7 mouse cellular contexts compared by ENCODE assay signal in the genomic region with DNA sequence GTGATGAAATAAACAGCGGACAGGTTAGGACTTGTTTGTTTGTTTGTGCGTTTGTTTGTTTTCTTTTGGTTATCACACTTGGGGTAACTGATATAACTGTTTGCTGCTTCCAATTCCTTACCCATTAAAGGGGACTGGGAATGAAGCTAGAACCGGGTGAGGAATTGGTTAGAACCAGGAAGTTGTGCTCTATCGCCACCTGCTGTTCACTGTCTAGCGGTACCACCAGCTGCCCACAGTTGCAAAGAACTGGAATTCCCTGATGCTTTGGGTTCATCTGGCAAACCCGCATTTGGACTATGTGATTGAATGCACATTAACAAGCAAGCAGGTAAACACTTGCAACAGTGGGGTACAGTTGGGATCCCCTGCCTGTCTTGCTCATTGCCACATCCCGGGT. TPM values are rescaled to one million over a fixed set of nuclear protein-coding genes. Genes with fewer than 3 reads are reported as not detected.
DNase-seq lines count a peak whose midpoint lies in the region; ATAC-seq lines count a peak whose summit lies in the region.

No protein-coding gene starts in this region.

- peak; percentile 85 for DNase-seq in 3T3-L1 (ENCODE audit: low read depth, low spot score)
- DNase-seq in B cell, adult 2 months: peak; percentile 61 to 63
- peak; percentile 29 to 35 for DNase-seq in adrenal gland, postnatal 4 days (ENCODE audit: low spot score in 2 of 2)
- peak; percentile 28 for DNase-seq in fibroblast of lung, adult 2 months (ENCODE audit: low read depth)
- DNase-seq in hindlimb bud, embryonic 11.5 days (ENCODE audit: extremely low spot score, low read depth, low spot score): peak; percentile 39
- DNase-seq in left cerebral cortex, postnatal 4 days: peak; percentile 69

- peak; percentile 75 for ATAC-seq in neutrophil, adult 5-6 weeks (ENCODE audit: extremely low read depth, insufficient number of reproducible peaks, low FRiP score, poor library complexity, severe bottlenecking)

- intact Hi-C loops in left cerebral cortex, postnatal 4 days (cut with DNase I): loop anchor here (2.0 kb wide), 1 partner anchor 72 kb away; no protein-coding TSS in a partner anchor

RNA-seq across cellular contexts. Expression of a gene that starts 6.8 kb away (rescaled TPM):
- total RNA-seq in adrenal gland, postnatal 4 days (2021): not detected
- total RNA-seq in left cerebral cortex, postnatal 4 days (2021): not detected
- not detected in 2 replicates for total RNA-seq in neutrophil, adult 5-6 weeks (2017)

RNA-seq across cellular contexts. Expression of a gene that starts 11.5 kb away (rescaled TPM):
- 10 to 100 TPM; 22.4 to 25.0 TPM for total RNA-seq in adrenal gland, postnatal 4 days (2021)
- total RNA-seq in left cerebral cortex, postnatal 4 days (2021): 10 to 100 TPM; 24.7 to 27.1 TPM
- 25.1 and 29.1 TPM in 2 replicates for total RNA-seq in neutrophil, adult 5-6 weeks (2017)

RNA-seq across cellular contexts. Expression of a gene that starts 28.8 kb away (rescaled TPM):
- total RNA-seq in adrenal gland, postnatal 4 days (2021): 1,000 to 10,000 TPM; 1,207 to 1,212 TPM
- total RNA-seq in left cerebral cortex, postnatal 4 days (2021): 1,000 to 10,000 TPM in 1 of 2 experiments, 100 to 1,000 TPM in 1; 996 to 1,006 TPM
- 1,686 and 1,792 TPM in 2 replicates for total RNA-seq in neutrophil, adult 5-6 weeks (2017)

RNA-seq across cellular contexts. Expression of a gene that starts 29.0 kb away (rescaled TPM):
- 1 to 10 TPM; 7.2 TPM for total RNA-seq in adrenal gland, postnatal 4 days (2021)
- total RNA-seq in left cerebral cortex, postnatal 4 days (2021): 10 to 100 TPM in 1 of 2 experiments, 1 to 10 TPM in 1; 9.7 to 11.2 TPM
- total RNA-seq in neutrophil, adult 5-6 weeks (2017): 12.9 and 15.5 TPM in 2 replicates

RNA-seq across cellular contexts. Expression of a gene that starts 50.8 kb away (rescaled TPM):
- total RNA-seq in adrenal gland, postnatal 4 days (2021): not detected
- under 1 TPM; 0.16 to 0.20 TPM for total RNA-seq in left cerebral cortex, postnatal 4 days (2021)
- not detected in 2 replicates for total RNA-seq in neutrophil, adult 5-6 weeks (2017)

Comparison
In these comparisons a context has a peak if more than half of its experiments do, and no peak if none do; other contexts are left out.
1. Peak in every context shown above with its lines: DNase-seq and ATAC-seq.
2. DNase-seq: peak in every context shown above with its lines; median percentile 85 in 3T3-L1; 69 in left cerebral cortex, postnatal 4 days; 62 in B cell, adult 2 months; 39 in hindlimb bud, embryonic 11.5 days; 32 in adrenal gland, postnatal 4 days; 28 in fibroblast of lung, adult 2 months.